Mouse (Mus musculus) gastrocnemius, adult 2 months (tissue): ENCODE results near the gene Chrm5. TPM values are rescaled to one million over a fixed set of nuclear protein-coding genes. Genes with fewer than 3 reads are reported as not detected.

ENCODE experiments used
- DNase-seq: peaks from one replicate; pipeline ENCODE4 v3.0.0; 2022
- H3K27ac ChIP-seq: fragments of 200-600 bp; 2 replicates; pipeline ENCODE4 v1.8.1; 2022; ENCODE audit warnings: mild to moderate bottlenecking
- H3K4me3 ChIP-seq: fragments of 200-600 bp; 2 replicates; pipeline ENCODE4 v1.8.1; 2022; ENCODE audit warnings: mild to moderate bottlenecking, moderate library complexity
- CTCF ChIP-seq: fragments of 200-600 bp; IDR thresholded peaks from 2 replicates; pipeline ENCODE4 v1.8.1; 2022; ENCODE audit warnings: antibody characterized with exemption, mild to moderate bottlenecking, moderate library complexity
- intact Hi-C: fragments of 180-260 bp; cut with DNase I; formaldehyde crosslinking; loops from one replicate; pipeline ENCODE4 v1.15.1; 2025
- total RNA-seq, 2 experiments: library from RNA; stranded (reverse); gene quantifications; 2 replicates each; pipeline ENCODE4 v1.2.3; 2021

The Chrm5 gene
- total RNA-seq, 2 experiments from 2014 or later: 0.20 TPM; not detected in 1

DNA sequence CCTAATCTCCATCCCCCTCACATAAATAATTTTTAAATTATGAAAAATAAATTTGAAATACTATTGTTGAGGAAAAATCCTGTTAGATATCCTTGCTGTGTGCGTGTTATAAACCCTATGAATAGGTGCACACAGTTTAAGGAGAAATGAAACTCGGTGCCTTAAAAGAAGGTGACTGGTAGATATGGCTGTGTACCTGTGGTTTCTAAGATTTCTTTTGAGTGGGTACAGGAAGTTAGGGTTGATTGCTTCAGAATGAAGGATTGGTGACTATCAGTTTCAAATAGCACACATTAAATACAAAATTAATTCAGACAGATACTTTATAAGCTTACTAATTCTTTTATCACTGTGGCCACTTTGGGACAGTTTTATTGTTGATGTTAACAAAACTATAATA, 43.0 kb downstream of the Chrm5 start:
- intact Hi-C loops: no loop called here
- no peak for DNase-seq
- no peak for TF ChIP-seq CTCF
- Histone ChIP-seq H3K4me3 (no peak overlapping the region), H3K27ac (no peak overlapping the region)

- intact Hi-C loops: no loop called here
These were observed 44.3 kb downstream of the Chrm5 start for GRCm38 (mm10) chr2:112436292-112436691.

GRCm38 (mm10) chr2:112433359-112433758, 47.2 kb downstream of the Chrm5 start:
- no peak for DNase-seq
- TF ChIP-seq CTCF: no peak
- intact Hi-C loops: no loop called here
- no peak overlapping the region for H3K27ac ChIP-seq
- H3K4me3 ChIP-seq: no peak overlapping the region

More at GRCm38 (mm10) chr2:112436292-112436691, 44.3 kb downstream of the Chrm5 start:
- H3K27ac ChIP-seq: no peak overlapping the region
- no peak for DNase-seq
- no peak for TF ChIP-seq CTCF
- no peak overlapping the region for H3K4me3 ChIP-seq

- Histone ChIP-seq H3K27ac (no peak overlapping the region), H3K4me3 (no peak overlapping the region)
- no peak for DNase-seq
- intact Hi-C loops: no loop called here
- no peak for TF ChIP-seq CTCF
These were observed 48.0 kb downstream of the Chrm5 start for GRCm38 (mm10) chr2:112432523-112432922.

- no peak for TF ChIP-seq CTCF
- no peak for DNase-seq
- Histone ChIP-seq H3K4me3 (no peak overlapping the region), H3K27ac (no peak overlapping the region)
- intact Hi-C loops: no loop called here
These were observed 50.2 kb downstream of the Chrm5 start for GRCm38 (mm10) chr2:112430403-112430802.

DNA sequence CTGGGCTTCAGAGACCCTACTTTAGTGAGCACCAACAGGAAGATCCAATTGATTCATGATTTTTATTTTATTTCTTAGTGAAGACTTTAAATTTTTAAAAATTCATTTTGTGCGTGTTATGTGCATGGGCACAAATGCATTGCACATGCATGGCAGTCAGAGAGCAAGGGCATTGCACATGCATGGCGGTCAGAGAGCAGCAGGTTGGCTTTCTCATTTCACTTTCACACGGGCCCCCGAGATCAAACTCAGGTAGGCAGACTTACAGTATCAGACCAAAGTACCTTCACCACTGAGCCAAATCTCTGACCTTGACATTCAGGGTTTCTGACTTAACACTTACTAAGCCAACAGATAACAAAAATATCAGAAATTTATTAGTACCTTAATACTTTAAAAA, 50.9 kb downstream of the Chrm5 start:
- intact Hi-C loops: no loop called here
- DNase-seq: no peak
- H3K4me3 ChIP-seq: no peak overlapping the region
- H3K27ac ChIP-seq: no peak overlapping the region
- TF ChIP-seq CTCF: no peak

Other genes starting within 250 kb of the Chrm5 start
- gene Lpcat4, start 241.3 kb downstream of the Chrm5 start, total RNA-seq: 1 to 10 TPM in 1 of 2 experiments, under 1 TPM in 1; 0.99 to 1.5 TPM
- gene Nutm1, start 221.5 kb downstream of the Chrm5 start, total RNA-seq: not detected
- 10 to 100 TPM; 51.6 to 64.3 TPM for gene Nop10, start 218.8 kb downstream of the Chrm5 start, total RNA-seq
- gene Slc12a6, start 214.9 kb downstream of the Chrm5 start, total RNA-seq: 10 to 100 TPM; 25.5 to 26.6 TPM
- gene Gm21985, start 214.5 kb downstream of the Chrm5 start, total RNA-seq: 1 to 10 TPM in 1 of 2 experiments, under 1 TPM in 1; 0.71 to 1.8 TPM
- gene Emc4, start 112.7 kb downstream of the Chrm5 start, total RNA-seq: 10 to 100 TPM; 68.4 to 75.8 TPM
- gene Katnbl1, start 101.6 kb downstream of the Chrm5 start, total RNA-seq: 1 to 10 TPM; 2.1 to 3.2 TPM
- 10 to 100 TPM; 12.6 to 15.3 TPM for gene Emc7, start 25.8 kb downstream of the Chrm5 start, total RNA-seq
- 10 to 100 TPM; 15.0 to 16.1 TPM for gene Aven, start 12.2 kb upstream of the Chrm5 start, total RNA-seq